Mouse (Mus musculus): ENCODE data around the gene Kcnk6.

GRCm38 (mm10) chr7:29212199-29212765, 20.0 kb downstream of the Kcnk6 start:
- TF ChIP-seq POLR2A (IDR thresholded peaks at IDR 0.05; ENCODE audit: borderline replicate concordance, low read depth, low read length) = no peak
- no peak for TF ChIP-seq CTCF (IDR thresholded peaks at IDR 0.05; ENCODE audit: low read depth, low read length)
